8 mouse cellular contexts compared by ENCODE assay signal in genomic region chr4:110021956-110022625, GRCm38 (mm10). TPM values are rescaled to one million over a fixed set of nuclear protein-coding genes. Genes with fewer than 3 reads are reported as not detected.
DNase-seq lines count a peak whose midpoint lies in the region; ATAC-seq lines count a peak whose summit lies in the region.

No protein-coding gene starts in this region.

- 16% methylated on average over 25 of the region's 25 CpGs for WGBS in intestine, embryonic 15.5 days
- WGBS in midbrain, embryonic 10.5 days = 17% methylated on average over 25 of the region's 25 CpGs

- no peak overlapping the region for H3K9ac ChIP-seq in intestine, embryonic 15.5 days

- no peaks in the 10 kb centered on the region for H3K27me3 ChIP-seq in intestine, embryonic 15.5 days (replicated peaks)
- peaks cover 50% of the 10 kb centered on the region for H3K27me3 ChIP-seq in midbrain, embryonic 10.5 days (ENCODE audit: low read depth, poor library complexity, severe bottlenecking)

- H3K4me2 ChIP-seq in intestine, embryonic 15.5 days (replicated peaks) = peak overlapping the region; percentile 36; the same call in 1 of the 2 replicates

- ATAC-seq in activated CD4-positive, CD25-positive, alpha-beta regulatory T cell, adult 4 months = peak; percentile 71
- peak; percentile 81 for ATAC-seq in intestine, embryonic 15.5 days

- no peak overlapping the region for H3K27ac ChIP-seq in intestine, embryonic 15.5 days
- no peak overlapping the region for H3K27ac ChIP-seq in midbrain, embryonic 10.5 days (replicated peaks)

- H3K4me3 ChIP-seq in intestine, embryonic 15.5 days (replicated peaks) = no peak overlapping the region
- H3K4me3 ChIP-seq in midbrain, embryonic 10.5 days = no peak overlapping the region

- no peaks in the 10 kb centered on the region for H3K36me3 ChIP-seq in intestine, embryonic 15.5 days
- H3K36me3 ChIP-seq in midbrain, embryonic 10.5 days = no peaks in the 10 kb centered on the region

- peak; percentile 86 to 92 for DNase-seq in cerebellum, postnatal 4 days (ENCODE audit: low spot score in 2 of 2)
- peak; percentile 77 for DNase-seq in gastrocnemius, postnatal 14 days
- peak; percentile 75 to 84 for DNase-seq in left cerebral cortex, postnatal 10 days (ENCODE audit: extremely low spot score in 1 of 2, low spot score in 2 of 2)
- DNase-seq in midbrain, embryonic 10.5 days (ENCODE audit: low spot score) = peak; percentile 85
- DNase-seq in right cerebral cortex, postnatal 36 days (ENCODE audit: low spot score in 2 of 2) = peak; percentile 55 to 76
- peak; percentile 57 for DNase-seq in yolk sac, embryonic 10.5 days (ENCODE audit: low spot score)

- no peaks in the 10 kb centered on the region for H3K4me1 ChIP-seq in intestine, embryonic 15.5 days (replicated peaks)
- peaks cover 18% of the 10 kb centered on the region for H3K4me1 ChIP-seq in midbrain, embryonic 10.5 days

- intact Hi-C loops in gastrocnemius, postnatal 14 days (cut with DNase I; ENCODE audit: low total_unique reads) = loop anchor here (5.0 kb wide), 1 partner anchor 260 kb away; no protein-coding TSS in a partner anchor
- intact Hi-C loops in left cerebral cortex, postnatal 10 days (cut with DNase I) = loop anchor here (5.0 kb wide), 1 partner anchor 265 kb away; no protein-coding TSS in a partner anchor

- no peaks in the 10 kb centered on the region for H3K9me3 ChIP-seq in intestine, embryonic 15.5 days
- H3K9me3 ChIP-seq in midbrain, embryonic 10.5 days (replicated peaks) = no peaks in the 10 kb centered on the region

RNA-seq across cellular contexts. Expression of gene Dmrta2, which starts 44.2 kb away (rescaled TPM):
- polyA plus RNA-seq in activated CD4-positive, CD25-positive, alpha-beta regulatory T cell, adult 4 months (2017; shearing (Covaris generic)) = not detected
- under 1 TPM; 0.18 to 0.23 TPM for total RNA-seq in gastrocnemius, postnatal 14 days (2021)
- 0.05 TPM in 2 replicates for polyA plus RNA-seq in intestine, embryonic 15.5 days (2015; fragmentation: Nextera tagmentation; extraction: Ambion mirVana)
- total RNA-seq in left cerebral cortex, postnatal 10 days (2021) = 1 to 10 TPM; 2.4 to 2.8 TPM
- 2.3 and 2.4 TPM in 2 replicates for polyA plus RNA-seq in midbrain, embryonic 10.5 days (2016; fragmentation: Nextera tagmentation; extraction: Ambion mirVana)
